Mouse (Mus musculus) adipocyte (in vitro differentiated cells): ENCODE measurements at regions not wholly inside any gene's neighbourhood (a gene's known extent, or its start where the extent isn't known, plus 50 kb on each side); places are given as distances from the start of the nearest gene placed in this dataset.

Source experiments
- DNase-seq: peaks from one replicate; pipeline ENCODE4 v3.0.0-alpha.2; 2016; ENCODE audit warnings: low spot score

DNA sequence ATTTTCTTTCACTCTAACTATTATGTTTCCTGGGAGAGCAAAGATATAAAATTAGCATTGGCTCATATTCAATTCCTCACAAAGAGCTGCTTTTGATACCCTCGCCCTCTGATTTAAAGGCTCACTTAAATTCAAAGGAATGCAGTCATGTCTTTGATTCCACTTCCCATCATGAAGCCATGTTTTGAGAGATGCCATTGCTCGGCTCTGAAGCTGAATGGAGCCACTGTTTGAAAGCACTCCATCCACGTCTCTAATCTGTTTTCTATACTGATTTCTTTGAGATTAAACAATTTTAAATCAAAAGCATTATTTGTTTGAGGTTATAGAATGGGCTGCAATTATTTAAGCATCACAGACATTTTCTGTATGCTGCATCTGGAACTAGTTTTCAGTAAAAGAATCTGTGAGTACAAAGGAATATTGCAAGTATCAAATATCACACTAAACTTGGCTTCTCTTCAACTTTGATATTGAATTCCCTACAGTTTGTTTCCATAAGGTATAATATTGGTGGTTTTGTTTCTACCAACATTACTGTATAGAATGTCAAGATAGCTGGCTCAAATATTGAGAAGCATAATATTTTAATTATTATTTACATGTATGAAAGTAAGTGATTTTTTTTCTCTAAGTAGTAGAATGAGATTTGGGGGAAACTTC is 126.4 kb downstream of the Rpl10l start:
- no peak for DNase-seq

DNA sequence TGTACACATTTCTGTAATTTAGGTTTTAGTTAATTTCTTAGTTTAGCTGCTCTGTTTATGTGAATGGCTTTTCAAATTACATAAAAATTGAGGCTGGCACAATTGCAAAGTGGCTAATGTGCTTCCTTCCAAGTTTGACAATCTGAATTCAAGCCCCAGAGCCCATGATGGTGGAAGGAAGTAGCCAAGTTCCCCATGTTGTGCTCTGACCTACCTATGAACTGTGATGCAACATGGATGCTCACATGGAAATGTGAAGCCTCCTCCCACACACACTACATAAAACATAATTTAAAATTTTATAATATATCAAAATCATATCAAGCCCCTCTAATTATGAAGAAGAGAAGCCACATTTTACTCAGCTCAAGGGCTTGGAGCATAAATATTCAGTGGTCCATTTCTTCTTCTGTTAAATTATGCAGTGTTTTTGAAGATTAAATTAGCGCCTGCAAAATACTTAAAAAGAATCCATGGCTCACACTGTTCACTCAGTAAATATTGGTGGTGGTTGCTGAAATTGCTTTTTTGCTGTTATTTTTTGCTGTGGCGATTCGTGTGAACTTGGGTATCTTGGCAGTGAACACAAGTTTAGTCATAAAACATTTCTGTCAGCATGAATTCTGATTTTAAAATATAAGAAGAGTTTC is 127.1 kb downstream of the Rpl10l start:
- peak; percentile 4 for DNase-seq

GRCm38 (mm10) chr12:66130909-66131308 is 153.3 kb downstream of the Rpl10l start:
- peak; percentile 5 for DNase-seq

DNA sequence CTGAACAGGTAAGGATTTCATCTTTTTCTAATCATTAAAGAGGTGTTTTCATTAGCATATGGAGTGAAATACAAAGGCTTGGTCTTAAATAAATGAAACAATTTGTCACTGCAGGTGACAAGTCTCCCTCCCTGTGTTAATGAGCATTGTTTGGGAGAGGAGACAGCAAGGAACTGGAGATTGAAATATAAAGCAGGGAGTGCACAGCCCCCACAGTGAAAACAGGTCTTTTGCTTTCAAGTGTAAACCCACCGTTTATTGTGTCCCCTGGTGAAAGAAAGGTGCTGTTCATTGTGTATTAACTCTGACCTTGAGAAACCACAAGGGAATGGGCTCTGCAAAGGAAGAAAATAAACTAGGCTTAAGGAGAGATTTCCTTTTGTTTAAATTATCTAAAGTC is 164.6 kb downstream of the Rpl10l start:
- no peak for DNase-seq

DNA sequence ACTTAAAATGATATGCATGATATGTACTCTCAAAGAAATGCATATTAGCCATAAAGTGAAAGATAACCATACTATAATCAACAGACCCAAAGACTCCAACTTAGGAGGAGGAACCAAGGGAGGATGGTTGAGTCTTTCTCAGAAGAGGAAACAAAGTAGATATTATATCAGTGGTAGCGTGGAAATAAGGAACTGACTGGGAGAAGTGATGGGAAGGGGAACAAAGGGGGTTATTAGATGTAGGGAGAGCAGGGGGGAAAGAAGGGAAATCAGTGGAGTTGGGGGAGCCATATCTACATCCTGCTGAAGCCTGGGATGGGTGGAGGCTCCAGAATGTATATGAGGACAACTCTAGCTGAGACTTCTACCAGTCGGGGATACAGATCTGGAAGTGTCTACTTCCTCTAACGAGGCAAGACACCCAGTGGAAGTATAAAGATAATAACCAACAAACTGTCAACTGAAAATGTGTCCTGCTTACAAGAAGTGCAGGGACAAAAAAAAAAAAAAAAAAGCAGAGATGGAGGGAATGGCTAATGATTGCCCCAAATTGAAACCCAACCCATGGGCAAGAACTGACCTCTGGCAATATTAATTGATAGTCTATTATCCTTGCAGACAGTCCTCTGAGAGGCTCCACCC is 193.3 kb downstream of the Rpl10l start:
- DNase-seq = no peak

DNA sequence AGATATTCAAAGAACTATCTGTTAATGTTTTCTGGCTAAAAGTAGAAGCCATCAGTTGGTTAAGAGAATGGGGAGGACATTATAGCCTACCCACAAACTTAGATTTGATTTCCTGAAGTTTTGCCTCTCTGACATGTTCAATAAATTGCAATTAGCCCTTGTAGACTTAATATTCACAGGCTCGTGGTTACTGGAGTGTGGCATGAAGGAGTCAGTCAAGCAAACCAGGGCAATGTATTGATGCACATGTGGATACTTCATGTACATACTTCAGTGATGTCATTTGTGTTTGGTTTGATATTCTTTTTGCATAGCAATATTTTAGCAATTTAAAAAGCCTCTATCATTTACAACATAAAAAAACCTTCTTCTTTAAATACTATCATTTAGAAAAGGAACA is 223.9 kb downstream of the Rpl10l start:
- DNase-seq = no peak

GRCm38 (mm10) chr12:66055206-66055605 is 229.0 kb downstream of the Rpl10l start:
- no peak for DNase-seq

DNA sequence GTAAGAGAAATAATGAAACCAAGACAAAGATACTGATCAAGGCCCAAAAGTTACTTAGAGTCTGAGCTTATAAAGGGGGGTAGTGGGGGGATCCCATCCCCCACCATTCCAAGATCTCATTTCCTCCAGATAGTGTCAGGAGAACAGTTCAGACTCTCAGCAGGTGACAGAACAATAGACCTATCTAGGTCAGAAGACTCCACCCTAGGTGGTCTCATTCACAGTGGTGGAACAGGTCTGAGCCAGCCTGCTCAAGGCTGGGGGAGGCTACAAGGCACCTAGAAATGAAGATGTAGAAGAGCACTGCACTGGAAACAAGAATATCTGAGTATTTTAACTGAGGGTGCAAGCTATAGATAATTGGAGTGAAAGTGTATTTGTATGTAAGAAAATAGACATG is 235.3 kb downstream of the Rpl10l start:
- no peak for DNase-seq

DNA sequence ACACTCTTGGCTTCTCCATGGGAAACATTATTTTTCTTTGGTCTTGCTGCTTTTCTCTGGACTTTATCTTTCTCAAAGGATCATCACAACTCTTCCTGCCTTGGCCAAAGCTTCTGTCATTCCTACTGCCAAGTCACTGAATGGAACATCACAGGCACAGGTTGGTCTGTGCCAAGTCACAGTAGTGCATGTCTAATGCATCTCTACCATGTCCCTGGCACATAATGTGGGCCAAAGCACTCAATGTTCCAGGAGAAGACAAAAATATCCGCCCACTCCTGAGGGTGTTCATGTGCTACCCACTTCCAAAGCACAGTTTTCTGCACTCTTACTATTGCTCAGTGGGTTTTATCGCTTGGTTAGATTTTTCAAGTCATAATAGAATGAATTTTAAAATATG is 247.9 kb downstream of the Rpl10l start:
- DNase-seq = no peak

DNA sequence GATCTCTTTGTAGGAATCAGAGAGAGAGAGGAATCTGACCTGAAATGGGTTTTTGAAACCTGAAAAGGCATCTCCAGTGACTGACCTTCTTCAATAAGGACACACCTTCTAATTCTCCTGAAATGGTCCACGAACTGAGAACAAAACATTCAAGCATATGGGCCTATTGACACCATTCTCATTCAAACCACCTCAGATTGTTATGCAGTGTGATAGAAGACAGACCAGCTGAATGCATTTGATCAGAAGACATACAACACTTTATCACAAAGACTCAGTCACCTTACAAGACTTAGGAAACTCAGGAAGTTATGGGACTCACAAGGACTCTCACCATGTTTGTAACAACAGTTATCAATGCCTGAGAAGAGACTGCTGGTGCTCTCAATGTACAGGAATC is 256.7 kb downstream of the Rpl10l start:
- no peak for DNase-seq

- no peak for DNase-seq
These were observed 271.5 kb downstream of the Rpl10l start for GRCm38 (mm10) chr12:66012706-66013105.
